Mouse (Mus musculus): ENCODE data around the gene Pappa.

Pappa gene

GRCm38 (mm10) chr4:65328486-65329308 lies 204.7 kb downstream of the Pappa start:
- no peak for DNase-seq (ENCODE audit: low spot score in 2 of 2)

DNA sequence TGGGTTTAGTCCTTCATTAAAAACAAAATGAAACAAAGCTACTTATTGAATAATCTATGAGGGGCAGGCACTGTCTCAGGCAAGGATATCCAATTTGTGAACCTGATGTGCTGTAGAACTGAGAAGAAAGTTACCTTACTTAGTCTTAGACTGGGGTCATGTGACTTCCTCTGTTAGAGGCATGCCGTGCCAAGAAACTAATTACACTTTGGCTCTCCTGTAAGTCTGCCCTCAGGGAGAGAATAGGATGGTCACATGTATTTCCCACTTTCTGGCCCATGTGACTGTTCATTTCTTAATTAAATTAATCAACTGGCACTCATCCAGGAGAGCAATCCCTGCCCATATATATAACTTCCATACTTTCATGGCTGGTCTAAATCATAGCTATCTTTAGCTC lies 209.7 kb downstream of the Pappa start:
- no peak for DNase-seq (ENCODE audit: low spot score in 2 of 2)

DNA sequence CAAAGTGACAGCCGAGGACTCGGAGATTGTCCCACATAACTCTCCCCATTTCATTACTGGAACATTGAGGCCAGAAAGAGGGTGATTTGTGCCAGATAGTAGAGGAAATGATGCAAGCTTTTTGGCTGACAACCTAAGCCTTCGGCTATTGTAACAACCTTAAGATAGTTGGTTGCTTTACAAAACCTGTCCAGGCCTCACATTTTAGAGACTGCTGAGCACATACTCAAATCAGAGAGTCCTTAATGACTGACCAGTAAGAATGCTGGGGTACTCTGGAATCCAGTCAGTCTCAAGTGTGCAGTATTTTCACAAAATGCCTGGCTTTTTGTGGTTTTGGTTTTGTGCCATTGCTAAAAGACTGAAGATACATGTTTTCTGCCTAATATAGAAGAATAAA lies 217.8 kb downstream of the Pappa start:
- no peak for DNase-seq (ENCODE audit: low spot score in 2 of 2)

- no peak for DNase-seq (ENCODE audit: low spot score in 2 of 2)
Measured at GRCm38 (mm10) chr4:65350521-65350920, 226.5 kb downstream of the Pappa start.

GRCm38 (mm10) chr4:65354580-65354979 lies 230.6 kb downstream of the Pappa start:
- DNase-seq (ENCODE audit: low spot score in 2 of 2): no peak

DNA sequence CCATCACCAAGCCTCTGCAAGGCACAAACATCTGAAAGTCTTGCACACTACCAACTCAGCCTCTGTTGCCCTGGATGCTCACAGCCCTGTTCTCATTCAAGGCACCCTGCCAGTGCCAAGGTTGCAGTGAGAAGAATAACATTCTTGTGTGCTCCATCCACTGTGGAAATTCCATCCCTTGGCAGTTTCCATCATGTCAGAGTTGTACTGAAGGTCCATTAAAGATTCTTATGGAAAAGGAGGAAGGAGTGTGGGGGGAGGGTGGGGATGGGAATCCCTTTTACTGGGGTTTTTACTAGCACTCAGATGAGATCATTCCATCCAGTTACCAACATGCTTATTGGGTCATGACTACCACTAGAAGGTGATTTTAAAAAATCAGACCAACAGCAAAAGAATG lies 243.2 kb downstream of the Pappa start:
- DNase-seq (ENCODE audit: low spot score in 2 of 2): no peak

GRCm38 (mm10) chr4:65372731-65373130 lies 248.8 kb downstream of the Pappa start:
- DNase-seq (ENCODE audit: low spot score in 2 of 2): no peak

- no peak for DNase-seq (ENCODE audit: low spot score in 2 of 2)
Measured at GRCm38 (mm10) chr4:65373841-65374240, 249.9 kb downstream of the Pappa start.

GRCm38 (mm10) chr4:65376571-65376970 lies 252.6 kb downstream of the Pappa start:
- no peak for DNase-seq (ENCODE audit: low spot score in 2 of 2)

- DNase-seq (ENCODE audit: low spot score in 2 of 2): no peak
Measured at GRCm38 (mm10) chr4:65379461-65379860, 255.5 kb downstream of the Pappa start.

- DNase-seq (ENCODE audit: low spot score in 2 of 2): no peak
Measured at GRCm38 (mm10) chr4:65383070-65383469, 259.1 kb downstream of the Pappa start.

GRCm38 (mm10) chr4:65391001-65391400 lies 267.0 kb downstream of the Pappa start:
- DNase-seq (ENCODE audit: low spot score in 2 of 2): no peak

DNA sequence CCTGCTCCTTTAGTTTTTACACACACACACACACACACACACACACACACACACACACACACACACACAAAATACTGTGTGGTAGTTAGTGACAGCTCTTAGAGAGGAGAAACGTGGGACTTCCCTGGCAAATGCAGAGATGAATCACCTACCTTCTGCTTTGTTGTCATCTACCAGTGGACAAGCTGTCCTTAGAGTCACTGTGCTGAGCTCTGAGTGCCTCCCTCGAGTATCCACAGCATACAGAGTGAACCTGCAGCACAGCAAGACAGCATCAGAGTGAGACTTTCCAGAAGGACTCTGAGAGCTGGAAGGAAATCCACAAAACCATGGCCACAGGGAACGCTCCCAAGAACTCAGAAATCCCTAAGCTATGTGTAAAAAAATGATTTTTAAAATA lies 272.8 kb downstream of the Pappa start:
- DNase-seq (ENCODE audit: low spot score in 2 of 2): no peak

DNA sequence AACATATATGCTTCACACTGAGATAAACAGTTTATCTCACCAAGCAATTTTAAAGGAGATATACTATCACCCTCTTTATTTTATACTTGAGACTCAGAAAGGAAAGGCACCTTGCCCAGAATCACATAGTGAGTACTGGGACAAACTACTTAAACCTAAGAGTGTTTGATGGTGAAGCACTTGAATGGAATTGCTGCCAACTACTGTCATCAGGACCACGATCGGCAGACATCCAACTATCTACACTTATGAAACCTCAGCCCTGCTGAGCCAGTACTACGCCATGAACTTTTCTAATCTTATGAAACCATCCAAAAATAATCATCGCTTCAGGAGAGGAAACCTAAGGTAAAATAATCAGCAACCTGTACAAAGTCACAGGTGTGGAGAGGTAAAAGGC lies 275.5 kb downstream of the Pappa start:
- DNase-seq (ENCODE audit: low spot score in 2 of 2): no peak

- DNase-seq (ENCODE audit: low spot score in 2 of 2): no peak
Measured at GRCm38 (mm10) chr4:65402286-65402685, 278.3 kb downstream of the Pappa start.

DNA sequence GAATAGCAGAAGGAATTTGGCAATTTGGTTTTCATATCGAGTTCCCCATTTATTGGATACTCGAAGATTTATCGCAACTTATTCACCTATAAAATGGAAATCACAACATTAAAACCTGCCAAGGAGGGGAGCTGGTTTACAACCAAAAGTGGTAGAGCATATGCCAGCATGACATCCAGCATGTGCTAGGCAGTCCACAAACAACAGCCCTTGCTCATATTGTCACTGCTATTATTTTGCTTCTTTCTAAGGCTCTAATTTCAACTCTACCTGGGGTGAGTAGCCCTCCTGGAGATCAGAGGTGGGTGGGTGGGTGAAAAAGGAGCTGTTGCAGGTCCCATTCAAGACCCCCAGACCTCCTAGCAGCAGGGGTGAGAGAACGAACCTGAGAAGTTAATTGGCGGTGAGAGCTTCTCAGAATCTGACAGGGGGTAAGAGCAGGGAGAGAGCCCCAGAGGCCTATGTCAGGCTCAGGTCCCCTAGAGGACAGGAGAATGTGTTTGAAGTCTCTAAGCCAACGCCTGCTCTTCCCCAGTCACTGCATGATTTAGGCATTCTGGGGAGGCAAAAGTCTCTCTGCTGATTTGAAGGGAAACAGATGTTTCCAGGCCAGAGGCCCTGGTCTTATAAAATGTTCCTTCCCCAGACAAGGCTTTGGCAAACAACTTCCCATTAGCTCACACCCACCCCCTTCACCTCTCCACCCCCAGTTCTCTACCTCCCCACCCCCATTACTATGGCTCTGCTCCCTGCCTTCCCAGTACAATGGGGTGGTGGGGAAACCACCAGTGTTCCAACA lies 279.1 kb downstream of the Pappa start:
- DNase-seq (ENCODE audit: low spot score in 2 of 2): no peak

Measured in spleen, postnatal 14 days (tissue).